Mouse (Mus musculus) embryo, embryonic 10 days (tissue): ENCODE measurements around the gene St6galnac3.

Experiments used
- DNase-seq: peaks from one replicate; pipeline ENCODE4 v3.0.0-alpha.2; 2015; ENCODE audit warnings: low spot score

St6galnac3 gene

DNA sequence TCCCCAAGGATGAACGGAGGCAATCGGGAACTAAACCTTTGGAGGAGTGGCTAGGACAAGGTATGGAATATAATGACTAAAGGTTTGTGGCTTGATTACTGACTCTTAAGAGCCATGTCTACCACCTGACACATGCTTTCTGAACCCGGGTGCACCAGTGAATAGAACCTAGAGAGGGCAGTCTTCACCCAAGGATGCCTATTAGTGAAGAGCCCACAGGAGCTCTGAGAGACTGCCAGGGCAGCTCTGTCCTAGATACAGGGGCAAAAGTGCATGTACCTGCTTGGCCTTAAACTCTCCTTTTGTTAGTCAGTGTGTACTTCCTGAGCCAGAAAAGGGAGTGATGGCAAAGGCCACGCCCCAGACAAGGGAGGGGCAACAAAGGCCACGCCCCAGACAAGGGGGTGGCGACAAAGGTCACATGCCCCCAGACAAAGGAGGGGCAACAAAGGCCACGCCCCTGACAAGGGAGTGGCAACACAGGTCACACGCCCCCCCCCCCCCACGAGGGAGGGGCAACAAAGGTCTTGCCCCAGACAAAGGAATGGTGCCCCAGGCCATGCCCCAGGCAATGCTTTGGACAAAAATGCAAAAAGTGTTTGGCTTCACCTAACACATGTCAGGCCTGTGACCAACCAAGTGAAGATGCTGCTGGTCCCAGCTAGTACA, 376.0 kb downstream of the St6galnac3 start:
- DNase-seq: no peak

DNA sequence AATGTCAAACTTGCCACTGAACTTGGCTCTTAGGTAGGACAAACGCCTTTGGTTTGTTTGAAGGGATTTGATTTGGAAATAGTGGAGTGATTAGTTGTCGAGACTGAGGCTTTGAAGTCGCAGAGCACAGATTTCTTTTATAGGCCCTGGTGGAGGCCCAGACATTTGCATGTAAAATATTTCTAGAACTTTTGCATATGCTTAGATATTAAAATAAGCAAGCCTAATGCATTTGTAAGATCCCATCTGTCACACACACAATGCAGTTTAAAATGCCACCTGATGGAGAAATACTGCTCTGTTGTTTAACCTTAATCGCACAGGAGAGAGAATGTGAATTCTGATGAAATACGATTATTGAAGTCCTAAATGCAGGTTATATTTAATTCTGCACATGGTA, 380.0 kb downstream of the St6galnac3 start:
- DNase-seq: no peak

DNA sequence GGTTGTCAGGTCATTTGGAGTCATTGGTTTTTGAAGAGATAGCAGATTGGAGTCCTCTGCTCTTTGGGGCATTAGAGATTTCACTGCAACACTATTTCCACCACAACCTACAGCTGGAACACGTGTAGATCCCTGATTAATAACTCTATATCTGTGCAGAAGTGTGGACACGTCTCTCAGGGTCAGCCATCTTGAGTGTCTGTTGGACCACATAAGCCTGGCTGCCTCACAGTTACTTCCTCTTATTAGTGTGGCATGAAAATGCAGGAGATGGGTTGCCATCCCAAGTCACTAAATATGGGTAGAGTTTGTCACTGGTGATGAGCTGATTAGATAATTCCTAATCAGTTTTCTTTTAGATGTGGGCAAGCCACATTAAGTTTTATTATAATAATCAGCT, 385.0 kb downstream of the St6galnac3 start:
- no peak for DNase-seq

- no peak for DNase-seq
These were observed 385.9 kb downstream of the St6galnac3 start for GRCm38 (mm10) chr3:153339091-153339490.

GRCm38 (mm10) chr3:153337779-153338178, 387.2 kb downstream of the St6galnac3 start:
- no peak for DNase-seq

GRCm38 (mm10) chr3:153337221-153337620, 387.8 kb downstream of the St6galnac3 start:
- no peak for DNase-seq

- DNase-seq: no peak
These were observed 390.7 kb downstream of the St6galnac3 start for GRCm38 (mm10) chr3:153334152-153334825.

- DNase-seq: no peak
These were observed 400.7 kb downstream of the St6galnac3 start for GRCm38 (mm10) chr3:153324307-153324706.

DNA sequence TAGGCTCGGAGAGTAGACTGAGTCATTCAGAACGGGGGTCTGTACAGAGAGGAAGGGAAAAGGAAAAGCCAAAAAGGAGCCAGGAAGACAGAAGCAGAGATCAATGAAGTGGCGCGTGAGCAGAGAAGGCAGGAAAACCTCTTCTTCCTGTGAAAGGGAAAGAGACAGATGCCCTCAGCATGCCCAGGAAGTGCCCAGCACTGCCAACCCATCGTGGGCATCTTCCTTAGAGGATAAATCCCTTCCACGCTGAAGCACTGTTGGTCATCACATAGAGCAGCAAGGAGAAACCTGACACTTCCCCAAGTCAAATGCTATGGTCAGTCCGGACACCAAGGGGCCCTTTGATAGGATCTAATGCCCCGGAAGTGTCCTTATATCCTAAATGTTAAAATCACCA, 401.5 kb downstream of the St6galnac3 start:
- DNase-seq: no peak

DNA sequence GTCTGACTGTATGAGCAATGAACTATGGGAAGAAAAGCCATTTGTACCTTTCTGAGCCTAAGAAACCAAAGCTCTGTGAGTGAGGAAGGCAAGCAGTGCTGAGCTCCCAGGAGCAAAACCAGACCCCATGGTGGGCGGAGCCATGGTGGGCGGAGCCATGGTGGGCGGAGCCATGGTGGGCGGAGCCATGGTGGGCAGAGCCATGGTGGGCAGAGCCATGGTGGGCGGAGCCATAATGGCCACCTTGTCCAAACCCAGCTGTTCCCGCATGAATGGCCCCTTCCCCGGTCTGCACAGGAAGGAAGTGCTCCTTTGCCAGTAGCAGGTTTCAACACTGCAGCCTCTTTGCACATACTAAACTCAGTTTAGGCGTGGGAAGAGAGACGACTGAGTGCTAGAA, 411.4 kb downstream of the St6galnac3 start:
- no peak for DNase-seq

- DNase-seq: no peak
These were observed 411.8 kb downstream of the St6galnac3 start for GRCm38 (mm10) chr3:153313167-153313566.

DNA sequence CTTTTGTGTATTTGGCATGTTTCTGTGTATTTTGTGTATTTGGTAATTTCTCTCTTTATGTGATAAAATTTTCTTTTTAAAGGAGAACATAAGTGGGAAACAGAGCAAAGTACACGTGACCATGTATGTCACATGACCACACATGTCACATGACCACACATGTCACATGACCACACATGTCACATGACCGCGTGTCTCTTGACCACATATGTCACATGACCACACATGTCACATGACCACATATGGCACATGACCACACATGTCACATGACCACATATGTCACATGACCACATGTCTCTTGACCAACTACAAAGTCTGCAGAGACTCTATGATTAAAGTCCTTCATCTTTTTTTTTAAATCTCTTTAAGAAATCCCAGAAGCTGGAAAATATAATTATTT, 413.0 kb downstream of the St6galnac3 start:
- peak; percentile 35 for DNase-seq

DNA sequence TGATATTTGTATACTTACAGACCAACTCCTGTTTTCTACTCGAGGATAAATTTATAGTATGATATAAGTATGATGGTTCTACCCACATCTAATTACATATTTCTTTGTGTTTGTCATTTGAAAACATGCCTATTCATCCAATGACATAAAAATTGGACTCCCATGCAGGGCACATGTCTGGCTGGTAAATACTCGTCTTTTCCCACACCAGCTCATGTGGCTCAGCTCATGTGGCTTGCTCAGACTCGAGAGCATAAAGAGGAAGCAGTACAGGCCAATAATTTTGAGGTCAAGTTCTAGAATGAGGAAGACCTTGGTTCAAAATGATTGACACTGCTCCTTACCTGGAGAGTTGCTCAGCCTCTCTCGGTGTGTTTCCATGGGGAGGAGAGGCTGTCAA, 416.6 kb downstream of the St6galnac3 start:
- no peak for DNase-seq

GRCm38 (mm10) chr3:153305153-153305552, 419.8 kb downstream of the St6galnac3 start:
- no peak for DNase-seq

DNA sequence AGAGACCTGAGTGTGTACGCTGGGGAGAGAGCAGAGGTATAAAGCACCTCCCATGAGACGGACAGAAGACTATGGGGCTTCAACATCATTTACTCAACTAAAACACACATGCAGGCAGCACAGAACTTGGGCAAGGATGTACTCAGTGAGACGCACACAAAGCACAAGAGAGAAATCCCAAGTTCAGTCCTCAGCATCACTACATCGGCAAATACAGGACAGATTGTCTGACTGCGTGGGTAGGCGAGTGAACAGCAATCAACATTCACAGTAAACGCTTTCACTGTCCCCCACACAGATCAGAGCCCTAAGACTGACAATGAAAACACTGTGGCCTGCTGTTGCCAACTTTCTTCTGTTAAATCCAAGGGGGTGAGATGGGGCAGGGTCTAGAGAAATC, 422.6 kb downstream of the St6galnac3 start:
- no peak for DNase-seq

- no peak for DNase-seq
These were observed 428.5 kb downstream of the St6galnac3 start for GRCm38 (mm10) chr3:153296375-153297068.

- DNase-seq: no peak
These were observed 432.1 kb downstream of the St6galnac3 start for GRCm38 (mm10) chr3:153292853-153293252.

- DNase-seq: no peak
These were observed 432.6 kb downstream of the St6galnac3 start for GRCm38 (mm10) chr3:153292363-153292762.

DNA sequence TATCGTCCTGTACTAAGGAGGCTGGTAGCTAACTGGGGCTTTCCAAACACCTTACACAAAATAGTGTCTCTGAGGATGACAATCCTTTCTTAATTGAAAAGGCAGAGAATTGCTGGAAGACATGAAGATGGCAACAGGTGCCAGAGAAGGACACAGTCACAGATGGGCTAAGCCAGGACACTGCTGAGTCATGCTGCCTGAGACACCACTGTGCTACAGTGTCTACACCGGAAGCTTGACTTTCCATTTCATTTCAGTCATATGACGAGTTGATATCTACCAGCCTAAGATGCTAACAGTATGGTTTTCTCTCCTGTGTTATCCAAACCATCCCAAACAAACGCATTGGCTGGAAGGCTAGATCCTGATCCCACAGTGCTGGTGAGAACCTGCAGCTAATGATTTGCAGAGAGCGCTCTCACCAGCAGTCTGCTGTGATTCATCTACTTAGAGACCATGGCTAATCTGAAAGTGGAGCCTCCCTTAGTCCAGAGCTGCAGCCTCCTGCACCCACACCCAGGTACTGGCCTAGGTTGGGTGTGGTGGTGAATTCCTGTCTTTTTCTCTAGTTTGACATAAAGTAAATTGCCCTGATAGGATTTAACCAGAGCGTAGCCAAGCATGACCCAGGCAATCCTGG, 433.4 kb downstream of the St6galnac3 start:
- no peak for DNase-seq

DNA sequence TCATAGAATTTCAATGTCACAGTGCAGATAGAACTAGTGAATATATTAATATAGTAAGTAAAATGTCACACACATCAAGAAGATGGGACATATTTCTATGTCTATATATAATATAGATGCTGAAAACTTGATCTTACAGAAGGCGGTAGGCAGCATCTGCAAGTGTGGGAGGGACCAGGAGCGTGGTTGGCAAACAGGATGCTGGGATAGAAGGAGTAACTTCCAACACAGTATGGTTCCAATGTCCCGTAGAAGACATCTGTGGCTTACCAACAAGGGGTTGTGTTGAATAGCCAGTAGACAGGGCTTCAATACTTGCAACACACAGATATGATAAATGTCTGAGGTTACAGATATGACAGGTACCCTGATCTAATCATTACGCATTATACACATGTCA, 435.0 kb downstream of the St6galnac3 start:
- no peak for DNase-seq

DNA sequence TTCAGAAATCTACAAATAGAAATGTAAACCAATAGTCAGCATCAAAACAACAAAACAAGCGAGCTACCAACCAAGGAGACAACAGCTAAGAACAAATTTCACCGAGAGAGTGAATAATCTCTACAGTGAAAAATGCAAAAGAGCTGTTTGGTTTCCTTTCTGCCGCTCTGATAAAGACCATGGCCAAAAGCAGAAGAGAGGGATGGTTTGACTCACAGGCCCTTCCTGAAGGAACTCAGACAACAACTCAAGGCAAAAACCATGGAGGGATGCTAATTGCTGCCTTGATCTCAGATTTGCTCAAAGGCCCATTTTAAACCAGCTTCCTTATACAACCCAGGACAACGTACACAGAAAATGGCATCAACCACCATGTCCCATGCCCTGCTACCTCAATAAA, 437.4 kb downstream of the St6galnac3 start:
- DNase-seq: no peak

- no peak for DNase-seq
These were observed 437.9 kb downstream of the St6galnac3 start for GRCm38 (mm10) chr3:153287081-153287480.
